Mouse (Mus musculus) megakaryocyte, embryonic 14.5 days (primary cell): ENCODE measurements around the gene Slbp.

ENCODE experiments used
- FLI1 ChIP-seq: IDR thresholded peaks from 2 replicates; pipeline ENCODE4 v1.6.1; 2012; ENCODE audit warnings: low read length, inconsistent platforms, mixed read lengths
- GATA1 ChIP-seq: IDR thresholded peaks from 3 replicates; pipeline ENCODE4 v1.6.1; 2012; ENCODE audit warnings: mixed read lengths, low read length, inconsistent platforms, borderline replicate concordance

- TF ChIP-seq GATA1 (no peak), FLI1 (no peak)
Measured at GRCm38 (mm10) chr5:33700010-33700409, 47.6 kb upstream of the Slbp start.
